Mouse (Mus musculus) natural killer cell, adult 2 months (primary cell): ENCODE measurements around the gene Klkb1.

ENCODE experiments used
- DNase-seq, 2 experiments: peaks; one replicate each; pipeline ENCODE4 v3.0.0; 2022; ENCODE audit warnings: low spot score in 2 of 2

Gene Klkb1

GRCm38 (mm10) chr8:45268485-45268884 is 26.2 kb downstream of the Klkb1 start:
- DNase-seq: no peak

- DNase-seq: no peak
Measured at GRCm38 (mm10) chr8:45267611-45268391, 26.9 kb downstream of the Klkb1 start.

GRCm38 (mm10) chr8:45266993-45267392 is 27.7 kb downstream of the Klkb1 start:
- no peak for DNase-seq

- no peak for DNase-seq
Measured at GRCm38 (mm10) chr8:45264918-45265317, 29.7 kb downstream of the Klkb1 start.

- DNase-seq: no peak
Measured at GRCm38 (mm10) chr8:45262851-45263250, 31.8 kb downstream of the Klkb1 start.

GRCm38 (mm10) chr8:45261920-45262319 is 32.7 kb downstream of the Klkb1 start, which contains the start of gene F11:
Gene F11, minus strand, starts transcription at chr8:45262031.
- no peak for DNase-seq

- no peak for DNase-seq
Measured at GRCm38 (mm10) chr8:45258421-45258820, 36.2 kb downstream of the Klkb1 start.

- no peak for DNase-seq
Measured at GRCm38 (mm10) chr8:45255040-45255439, 39.6 kb downstream of the Klkb1 start.

- DNase-seq: no peak
Measured at GRCm38 (mm10) chr8:45254194-45254842, 40.3 kb downstream of the Klkb1 start.

- DNase-seq: no peak
Measured at GRCm38 (mm10) chr8:45253586-45253985, 41.1 kb downstream of the Klkb1 start.

- DNase-seq: no peak
Measured at GRCm38 (mm10) chr8:45253111-45253510, 41.5 kb downstream of the Klkb1 start.

GRCm38 (mm10) chr8:45246307-45246706 is 48.4 kb downstream of the Klkb1 start:
- no peak for DNase-seq

- DNase-seq: no peak
Measured at GRCm38 (mm10) chr8:45239363-45239762, 55.3 kb downstream of the Klkb1 start.

- no peak for DNase-seq
Measured at GRCm38 (mm10) chr8:45238282-45238681, 56.4 kb downstream of the Klkb1 start.

GRCm38 (mm10) chr8:45236164-45236912 is 58.3 kb downstream of the Klkb1 start:
- no peak for DNase-seq

GRCm38 (mm10) chr8:45235228-45235627 is 59.4 kb downstream of the Klkb1 start:
- DNase-seq: no peak

GRCm38 (mm10) chr8:45233256-45233655 is 61.4 kb downstream of the Klkb1 start:
- DNase-seq: no peak
